Mouse (Mus musculus) E14TG2a.4 (cell line): Measurements from ENCODE around the gene Ccdc184.

Source experiments
- CTCF ChIP-seq: conservative IDR thresholded peaks from 2 replicates; pipeline ENCODE4 v1.5.1; 2014; ENCODE audit warnings: low read length
- NANOG ChIP-seq: IDR thresholded peaks from 2 replicates; pipeline ENCODE4 v1.6.1; 2014; ENCODE audit warnings: borderline replicate concordance, low read length, mixed read lengths

- TF ChIP-seq CTCF (no peak), NANOG (no peak)
These were observed 21.3 kb upstream of the Ccdc184 start for GRCm38 (mm10) chr15:98145559-98146181.
